Mouse (Mus musculus) gastrocnemius, postnatal 14 days (tissue): Measurements from ENCODE around the gene Setd2. TPM values are rescaled to one million over a fixed set of nuclear protein-coding genes. Genes with fewer than 3 reads are reported as not detected.
A peak's percentile ranks its signal among the peaks of the same experiment; 100 is the strongest.

ENCODE experiments used
- DNase-seq: peaks from one replicate; pipeline ENCODE4 v3.0.0; 2021; ENCODE audit warnings: mixed read lengths
- intact Hi-C: fragments of 180-260 bp; cut with DNase I; formaldehyde crosslinking; loops from one replicate; pipeline ENCODE4 v1.15.1; 2025; ENCODE audit warnings: low total_unique reads
- total RNA-seq, 2 experiments: library from RNA; stranded (reverse); gene quantifications; 2 replicates each; pipeline ENCODE4 v1.2.3; 2021

Gene Setd2
- total RNA-seq, 2 experiments from 2014 or later: 31.1 to 33.9 TPM

- intact Hi-C loops: no loop called here
- DNase-seq: no peak
Observed at GRCm38 (mm10) chr9:110649775-110650174, 117.4 kb downstream of the Setd2 start.

- intact Hi-C loops: no loop called here
Observed at GRCm38 (mm10) chr9:110651931-110652722, 119.7 kb downstream of the Setd2 start.

GRCm38 (mm10) chr9:110652963-110653654, 120.7 kb downstream of the Setd2 start:
- DNase-seq: no peak
- intact Hi-C loops: no loop called here

More at GRCm38 (mm10) chr9:110651931-110652722, 119.7 kb downstream of the Setd2 start:
- DNase-seq: no peak

GRCm38 (mm10) chr9:110653655-110654461, 121.5 kb downstream of the Setd2 start, which contains the start of gene Nbeal2:
TSS of gene Nbeal2 (minus strand) at chr9:110654161.
- intact Hi-C loops: no loop called here
- DNase-seq: peak; percentile 95

- DNase-seq: no peak
- intact Hi-C loops: no loop called here
Observed at GRCm38 (mm10) chr9:110654726-110655650, 122.6 kb downstream of the Setd2 start.

GRCm38 (mm10) chr9:110655651-110656007, 123.2 kb downstream of the Setd2 start:
- DNase-seq: no peak
- intact Hi-C loops: no loop called here

GRCm38 (mm10) chr9:110656249-110657221, 124.1 kb downstream of the Setd2 start, which contains the start of gene Ccdc12:
TSS of gene Ccdc12 (plus strand) at chr9:110656503.
- peak; percentile 92 for DNase-seq
- intact Hi-C loops: no loop called here

GRCm38 (mm10) chr9:110657474-110658078, 125.2 kb downstream of the Setd2 start:
- no peak for DNase-seq
- intact Hi-C loops: no loop called here

- DNase-seq: no peak
- intact Hi-C loops: no loop called here
Observed at GRCm38 (mm10) chr9:110659521-110659920, 127.1 kb downstream of the Setd2 start.

- intact Hi-C loops: no loop called here
- DNase-seq: no peak
Observed at GRCm38 (mm10) chr9:110660208-110660607, 127.8 kb downstream of the Setd2 start.

GRCm38 (mm10) chr9:110660856-110661612, 128.6 kb downstream of the Setd2 start:
- intact Hi-C loops: no loop called here
- DNase-seq: no peak

- no peak for DNase-seq
- intact Hi-C loops: no loop called here
Observed at GRCm38 (mm10) chr9:110662844-110663243, 130.4 kb downstream of the Setd2 start.

- DNase-seq: no peak
- intact Hi-C loops: no loop called here
Observed at GRCm38 (mm10) chr9:110665912-110666311, 133.5 kb downstream of the Setd2 start.

GRCm38 (mm10) chr9:110666374-110666773, 134.0 kb downstream of the Setd2 start:
- no peak for DNase-seq
- intact Hi-C loops: no loop called here

GRCm38 (mm10) chr9:110667219-110667836, 134.9 kb downstream of the Setd2 start:
- intact Hi-C loops: no loop called here
- no peak for DNase-seq
